Mouse (Mus musculus) megakaryocyte, embryonic 14.5 days (primary cell): ENCODE data around the gene Ddx42. TPM values are rescaled to one million over a fixed set of nuclear protein-coding genes. Genes with fewer than 3 reads are reported as not detected.

Source experiments
- H3K27me3 ChIP-seq: replicated peaks from 2 replicates; pipeline ENCODE3; 2012; ENCODE audit warnings: inconsistent platforms
- H3K36me3 ChIP-seq: replicated peaks from 2 replicates; pipeline ENCODE3; 2012; ENCODE audit warnings: low read length, inconsistent platforms, mixed read lengths
- H3K4me1 ChIP-seq: 2 replicates; pipeline ENCODE4 v1.6.1; 2012; ENCODE audit warnings: inconsistent platforms
- H3K4me3 ChIP-seq: replicated peaks from 2 replicates; pipeline ENCODE3; 2012; ENCODE audit warnings: moderate library complexity, mild to moderate bottlenecking, inconsistent platforms
- H3K9me3 ChIP-seq: 2 replicates; pipeline ENCODE4 v1.6.1; 2012; ENCODE audit warnings: inconsistent platforms
- FLI1 ChIP-seq: IDR thresholded peaks from 2 replicates; pipeline ENCODE4 v1.6.1; 2012; ENCODE audit warnings: low read length, inconsistent platforms, mixed read lengths
- GATA1 ChIP-seq: IDR thresholded peaks from 3 replicates; pipeline ENCODE4 v1.6.1; 2012; ENCODE audit warnings: mixed read lengths, low read length, inconsistent platforms, borderline replicate concordance
- polyA plus RNA-seq: library from polyadenylated mRNA; stranded (reverse); fragments of >175 nt; gene quantifications from 2 replicates; pipeline ENCODE4 v1.2.3, GENCODE M21; 2012; ENCODE audit warnings: low replicate concordance; ENCODE audit not compliant: insufficient read depth

The Ddx42 gene
- polyA plus RNA-seq, result 4.9 and 12.1 TPM in 2 replicates

GRCm38 (mm10) chr11:106216730-106217490 is at the start of gene Ddx42:
TSS of gene Ddx42 (plus strand) at chr11:106216926.
- Histone ChIP-seq H3K36me3 (peaks cover 25% of the 10 kb centered on the region), H3K9me3 (no peaks in the 10 kb centered on the region), H3K27me3 (no peaks in the 10 kb centered on the region), H3K4me3 (peak within 1 kb of the TSS; percentile 100), H3K4me1 (peaks cover 46% of the 10 kb centered on the region)
- TF ChIP-seq GATA1, result no peak
- 0 out of 2 replicates have a peak, but pooled peaks have one; percentile 1 for TF ChIP-seq FLI1

GRCm38 (mm10) chr11:106167435-106167834 is 49.3 kb upstream of the Ddx42 start:
- Histone ChIP-seq H3K27me3 (no peaks in the 10 kb centered on the region), H3K4me1 (peaks cover 30% of the 10 kb centered on the region), H3K36me3 (peaks cover 82% of the 10 kb centered on the region), H3K4me3 (peak overlapping the region; percentile 34), H3K9me3 (no peaks in the 10 kb centered on the region)
- TF ChIP-seq FLI1, result no peak
- TF ChIP-seq GATA1, result no peak

GRCm38 (mm10) chr11:106170807-106171206 is 45.9 kb upstream of the Ddx42 start:
- H3K36me3 ChIP-seq, result peaks cover 72% of the 10 kb centered on the region
- no peaks in the 10 kb centered on the region for H3K27me3 ChIP-seq
- H3K9me3 ChIP-seq, result no peaks in the 10 kb centered on the region
- H3K4me3 ChIP-seq, result no peak overlapping the region
- no peak for TF ChIP-seq FLI1
- no peak for TF ChIP-seq GATA1
- peaks cover 17% of the 10 kb centered on the region for H3K4me1 ChIP-seq

DNA sequence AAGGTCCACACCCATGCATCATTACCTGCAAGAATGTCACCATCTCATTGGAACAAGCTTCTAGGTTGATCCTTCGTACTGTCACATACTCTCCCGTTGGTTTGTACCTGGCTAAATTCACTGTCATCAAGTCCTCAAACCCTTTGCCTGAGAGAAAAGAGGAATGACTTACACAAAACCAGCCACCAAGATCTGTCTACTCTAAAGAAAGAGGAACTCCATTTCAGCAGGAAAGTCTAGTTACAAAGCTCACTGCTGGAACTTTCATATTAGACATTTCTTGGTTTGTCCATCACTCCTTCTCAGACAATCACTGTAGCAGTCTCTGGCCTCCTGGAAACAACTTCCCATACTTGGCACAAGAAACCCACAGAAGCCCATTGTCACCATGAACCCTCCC is 43.5 kb upstream of the Ddx42 start:
- Histone ChIP-seq H3K36me3 (peaks cover 57% of the 10 kb centered on the region), H3K9me3 (no peaks in the 10 kb centered on the region), H3K4me1 (peaks cover 17% of the 10 kb centered on the region), H3K27me3 (no peaks in the 10 kb centered on the region), H3K4me3 (no peak overlapping the region)
- no peak for TF ChIP-seq FLI1
- TF ChIP-seq GATA1, result no peak

GRCm38 (mm10) chr11:106174372-106174771 is 42.4 kb upstream of the Ddx42 start:
- Histone ChIP-seq H3K36me3 (peaks cover 51% of the 10 kb centered on the region), H3K4me3 (no peak overlapping the region), H3K9me3 (no peaks in the 10 kb centered on the region), H3K4me1 (peaks cover 26% of the 10 kb centered on the region), H3K27me3 (no peaks in the 10 kb centered on the region)
- TF ChIP-seq FLI1, result no peak
- TF ChIP-seq GATA1, result no peak

GRCm38 (mm10) chr11:106175081-106175480 is 41.6 kb upstream of the Ddx42 start:
- Histone ChIP-seq H3K36me3 (peaks cover 46% of the 10 kb centered on the region), H3K9me3 (no peaks in the 10 kb centered on the region), H3K27me3 (no peaks in the 10 kb centered on the region), H3K4me3 (no peak overlapping the region), H3K4me1 (peaks cover 33% of the 10 kb centered on the region)
- no peak for TF ChIP-seq FLI1
- no peak for TF ChIP-seq GATA1

GRCm38 (mm10) chr11:106176372-106176771 is 40.4 kb upstream of the Ddx42 start:
- no peaks in the 10 kb centered on the region for H3K27me3 ChIP-seq
- peaks cover 43% of the 10 kb centered on the region for H3K4me1 ChIP-seq
- H3K4me3 ChIP-seq, result no peak overlapping the region
- peaks cover 44% of the 10 kb centered on the region for H3K36me3 ChIP-seq
- TF ChIP-seq FLI1, result no peak
- TF ChIP-seq GATA1, result no peak
- H3K9me3 ChIP-seq, result no peaks in the 10 kb centered on the region

DNA sequence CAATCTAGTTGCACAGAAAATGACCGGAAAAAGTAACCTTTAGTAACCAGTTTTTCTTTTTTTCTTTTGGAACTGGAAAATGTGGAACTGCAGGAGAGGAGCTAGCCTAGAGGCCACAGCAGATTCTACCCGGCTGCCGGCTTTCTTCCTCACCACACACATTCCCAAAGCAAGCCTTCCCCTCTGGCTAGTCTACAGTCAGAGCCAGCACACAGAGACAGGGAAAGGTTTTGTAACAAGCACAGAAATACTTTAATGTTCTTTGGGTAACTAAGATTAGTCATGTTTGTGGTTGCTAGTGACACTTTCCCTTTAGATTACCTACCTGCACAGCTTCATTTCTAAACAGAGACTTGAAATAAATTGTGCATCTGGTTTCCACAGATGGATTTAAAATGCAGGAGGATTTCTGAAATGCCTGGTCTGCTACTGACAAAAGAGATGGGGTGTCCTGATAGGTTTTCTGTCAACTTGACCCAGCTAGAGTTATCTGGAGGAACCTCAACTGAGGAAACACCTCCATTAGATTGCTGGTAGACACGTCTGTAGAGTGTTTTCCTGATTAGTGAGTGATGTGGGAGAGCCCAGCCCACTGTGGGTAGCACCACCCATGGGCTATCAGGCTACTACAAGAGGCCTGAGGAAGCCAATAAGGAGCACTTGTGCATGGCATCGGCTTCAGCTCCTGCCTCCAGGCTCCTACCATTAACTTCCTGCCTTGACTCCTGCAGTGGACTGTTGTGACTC is 38.5 kb upstream of the Ddx42 start:
- Histone ChIP-seq H3K36me3 (peaks cover 48% of the 10 kb centered on the region), H3K9me3 (no peaks in the 10 kb centered on the region), H3K4me1 (peaks cover 34% of the 10 kb centered on the region), H3K27me3 (no peaks in the 10 kb centered on the region), H3K4me3 (peak overlapping the region; percentile 66)
- TF ChIP-seq GATA1 (no peak), FLI1 (no peak)

- TF ChIP-seq FLI1, result no peak
- TF ChIP-seq GATA1, result no peak
- Histone ChIP-seq H3K36me3 (peaks cover 51% of the 10 kb centered on the region), H3K4me1 (peaks cover 30% of the 10 kb centered on the region), H3K4me3 (peak overlapping the region; percentile 68), H3K27me3 (no peaks in the 10 kb centered on the region), H3K9me3 (no peaks in the 10 kb centered on the region)
These were observed 36.8 kb upstream of the Ddx42 start for GRCm38 (mm10) chr11:106179711-106180448.

- H3K4me1 ChIP-seq, result peaks cover 35% of the 10 kb centered on the region
- H3K36me3 ChIP-seq, result peaks cover 54% of the 10 kb centered on the region
- TF ChIP-seq FLI1, result no peak
- no peaks in the 10 kb centered on the region for H3K9me3 ChIP-seq
- H3K4me3 ChIP-seq, result no peak overlapping the region
- H3K27me3 ChIP-seq, result no peaks in the 10 kb centered on the region
These were observed 36.3 kb upstream of the Ddx42 start for GRCm38 (mm10) chr11:106180449-106180801.
